Mouse (Mus musculus) erythroblast, embryonic 14.5 days (primary cell): ENCODE data around the gene Pkd2.

ENCODE experiments used
- GATA1 ChIP-seq: IDR thresholded peaks from 2 replicates; pipeline ENCODE4 v1.6.1; 2012; ENCODE audit warnings: low read length, inconsistent platforms, mixed read lengths
- TAL1 ChIP-seq: IDR thresholded peaks from 3 replicates; pipeline ENCODE4 v1.6.1; 2012; ENCODE audit warnings: low read length, inconsistent platforms, mixed read lengths

DNA sequence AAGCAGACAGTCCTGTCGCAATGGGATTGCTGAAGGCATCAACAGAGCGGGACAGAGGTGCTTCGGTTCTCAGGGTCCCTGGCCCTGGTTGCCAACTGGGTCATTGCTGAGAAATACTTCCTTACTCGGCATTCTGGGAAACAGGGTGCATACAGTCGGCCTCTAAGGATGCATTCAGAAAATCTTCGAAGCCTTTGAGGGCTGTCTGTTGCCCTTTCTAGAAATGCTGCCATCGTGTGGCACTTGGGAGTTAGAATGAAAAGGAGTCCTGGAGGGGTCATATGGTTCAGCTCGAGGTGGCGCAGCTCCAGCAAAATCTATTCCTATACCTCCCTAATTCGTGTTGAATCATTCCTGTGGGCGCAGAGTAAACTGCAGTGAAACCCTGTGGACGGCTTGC, 26.4 kb upstream of the Pkd2 start:
- no peak for TF ChIP-seq GATA1
- TF ChIP-seq TAL1 = no peak
